Mouse (Mus musculus) ES-CJ7 (cell line): ENCODE data around the gene Frrs1.
"Not testable (repeated sequence)": the region's sequence is repeated elsewhere in the genome, so short reads cannot be mapped to it uniquely, and the experiment has no call there.

Experiments
- DNase-seq: peaks from one replicate; pipeline ENCODE4 v3.0.0; 2011; ENCODE audit warnings: low read depth, low spot score

The Frrs1 gene

DNA sequence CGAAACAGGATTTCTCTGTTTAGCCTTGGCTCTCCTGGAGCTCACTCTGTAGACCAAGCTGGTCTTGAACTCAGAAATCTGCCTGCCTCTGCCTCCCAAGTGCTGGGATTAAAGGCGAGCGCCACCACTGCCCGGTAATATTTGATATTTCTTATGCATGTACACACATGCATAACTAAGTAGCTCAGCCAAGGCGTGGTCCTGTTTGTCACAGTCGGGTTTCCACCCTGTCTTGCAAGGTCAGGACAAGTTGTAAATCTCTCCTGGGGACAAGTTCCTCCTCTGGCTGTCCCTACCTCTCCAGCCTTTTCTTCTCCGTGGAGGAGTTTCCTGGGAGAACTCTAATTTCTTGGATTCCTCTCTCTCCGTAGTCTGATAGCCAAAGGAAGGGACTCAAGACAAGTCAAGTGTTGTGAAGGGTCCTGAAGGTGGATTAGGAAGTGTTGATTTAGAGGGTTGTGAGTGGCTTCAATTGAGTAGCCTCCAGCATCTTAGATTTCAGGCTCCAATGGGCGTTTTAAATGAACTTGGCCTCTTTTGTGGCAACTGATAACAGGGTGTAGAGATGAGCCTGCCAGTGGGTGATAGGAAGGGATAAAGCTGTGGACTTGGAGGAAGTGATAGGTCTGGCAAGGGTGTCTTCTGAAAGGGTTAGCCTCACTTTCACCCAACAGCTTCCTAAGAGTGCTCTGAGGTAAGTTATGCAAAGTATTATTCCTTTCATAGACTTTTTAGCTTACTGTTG lies at the start of gene Frrs1:
Gene Frrs1, plus strand, starts transcription at position 524 of the 745 bp plus-strand sequence.
- DNase-seq, result peak; percentile 60

DNA sequence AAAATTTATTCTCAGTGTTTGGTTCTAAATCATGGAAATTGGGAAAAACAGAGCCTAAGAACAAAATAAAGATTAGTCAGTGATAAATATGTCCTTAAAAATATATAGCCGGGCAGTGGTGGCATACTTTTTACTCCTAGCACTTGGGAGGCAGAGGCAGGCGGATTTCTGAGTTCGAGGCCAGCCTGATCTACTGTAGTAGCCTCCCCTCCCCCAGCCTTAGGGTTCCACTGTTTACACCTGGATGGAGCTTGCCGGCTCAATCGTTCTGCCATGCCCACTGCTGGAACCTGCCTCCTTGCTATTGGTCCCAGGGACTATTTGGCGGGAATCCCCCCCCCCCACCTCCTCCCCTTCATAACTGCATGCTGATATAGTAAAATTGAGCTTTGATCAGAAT lies 48.9 kb upstream of the Frrs1 start:
- DNase-seq, result not testable (repeated sequence)

DNA sequence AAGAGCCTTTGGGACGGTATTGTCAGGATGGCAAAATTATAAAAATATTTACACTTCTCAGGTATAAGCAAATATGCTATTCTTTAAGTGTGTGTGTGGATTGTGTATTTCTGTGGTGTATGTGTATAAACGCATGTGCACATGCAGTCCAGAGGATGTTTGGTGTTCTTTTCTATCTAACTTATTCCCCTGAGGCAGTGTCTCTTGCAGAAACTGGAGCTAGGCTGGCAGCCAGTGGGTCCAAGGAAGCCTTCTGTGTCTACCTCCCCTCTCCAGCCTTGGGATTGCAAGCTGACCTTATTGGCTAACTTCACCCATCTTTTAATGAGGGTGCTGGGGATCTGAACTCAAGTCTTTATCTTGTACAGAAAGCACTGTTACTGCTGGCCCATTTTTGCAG lies 46.3 kb upstream of the Frrs1 start:
- no peak for DNase-seq

DNA sequence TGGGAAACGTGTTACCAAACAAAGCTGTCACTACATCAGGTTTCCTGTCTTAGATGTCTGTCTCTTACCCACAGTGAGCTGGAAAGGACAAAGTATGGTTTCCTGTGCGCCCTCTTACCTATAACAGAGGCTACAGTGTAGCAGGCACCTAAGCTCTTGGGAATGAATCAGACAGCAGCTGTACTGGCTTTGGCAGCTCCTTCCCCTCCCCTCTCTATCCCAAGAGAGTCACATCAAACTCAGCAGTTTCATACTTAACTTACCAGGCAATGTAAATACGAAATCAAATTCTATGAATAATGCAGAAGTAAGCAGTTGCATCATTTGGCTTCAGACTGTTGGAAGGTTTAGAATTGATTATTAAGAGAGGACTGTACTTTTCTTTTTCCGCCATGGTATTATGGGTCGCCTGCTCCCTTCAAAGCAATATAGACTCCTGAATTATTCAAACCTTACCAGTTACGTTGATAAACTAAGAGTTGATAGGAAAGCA lies 43.9 kb upstream of the Frrs1 start:
- no peak for DNase-seq

DNA sequence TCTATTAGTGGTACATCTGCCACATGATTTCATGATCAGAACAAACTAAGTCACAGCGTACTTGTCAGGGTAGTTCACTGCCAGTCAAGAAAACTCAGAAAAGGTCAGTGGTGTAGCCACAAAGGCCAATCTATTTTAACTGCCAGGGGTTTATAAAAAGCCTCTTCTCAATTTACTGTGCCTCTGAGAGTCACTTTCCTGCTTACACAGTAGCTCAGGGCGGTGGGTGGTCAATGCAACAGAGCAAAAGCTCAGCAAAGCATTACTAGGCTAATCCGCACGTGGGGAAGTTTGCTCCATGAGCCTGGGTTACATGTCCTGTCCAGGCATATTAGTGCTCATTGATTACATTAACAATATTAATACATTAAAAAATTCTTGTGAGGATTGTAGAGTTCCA lies 43.3 kb upstream of the Frrs1 start:
- no peak for DNase-seq

DNA sequence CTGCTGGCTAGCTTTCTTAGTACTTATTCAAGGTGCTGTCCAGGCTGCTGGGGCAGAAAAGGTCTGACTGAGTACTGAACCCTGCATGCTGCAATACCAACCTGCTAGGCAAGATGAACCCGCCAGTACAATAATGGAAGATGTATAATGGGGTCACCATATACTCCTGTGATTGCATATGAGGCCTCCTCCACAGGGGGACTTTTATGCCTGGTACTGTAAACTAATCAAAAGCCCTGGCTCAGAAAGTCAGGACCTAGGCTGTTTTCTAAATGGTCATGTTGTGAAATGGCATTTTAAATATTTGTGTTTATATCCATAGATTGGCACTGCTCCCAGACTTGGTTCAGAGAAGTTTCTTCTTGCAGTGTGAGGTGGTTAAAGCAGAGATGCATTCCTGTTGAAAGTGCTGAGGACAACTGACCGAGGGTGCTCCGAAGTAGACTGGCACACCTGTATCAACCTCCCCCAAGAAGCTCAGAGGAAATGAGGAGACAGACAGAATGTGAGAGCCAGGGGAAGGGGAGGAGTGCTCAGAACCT lies 42.5 kb upstream of the Frrs1 start:
- no peak for DNase-seq

DNA sequence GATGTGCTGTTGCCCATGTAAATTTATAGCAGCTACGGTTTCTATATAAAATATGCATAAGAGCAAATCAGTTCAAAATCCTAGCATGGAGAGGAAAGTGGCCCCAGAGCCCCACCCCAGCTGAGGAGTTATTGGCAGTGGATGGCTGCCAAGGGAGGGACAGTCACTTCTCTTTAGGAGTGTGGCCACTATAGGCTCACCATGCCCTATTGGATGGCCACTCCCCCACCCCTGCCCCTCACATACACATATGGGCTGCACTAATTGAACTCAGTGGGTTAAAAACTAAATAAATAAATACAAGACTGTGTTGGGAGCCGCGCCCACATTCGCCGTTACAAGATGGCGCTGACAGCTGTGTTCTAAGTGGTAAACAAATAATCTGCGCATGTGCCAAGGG lies 42.0 kb upstream of the Frrs1 start:
- DNase-seq, result no peak

DNA sequence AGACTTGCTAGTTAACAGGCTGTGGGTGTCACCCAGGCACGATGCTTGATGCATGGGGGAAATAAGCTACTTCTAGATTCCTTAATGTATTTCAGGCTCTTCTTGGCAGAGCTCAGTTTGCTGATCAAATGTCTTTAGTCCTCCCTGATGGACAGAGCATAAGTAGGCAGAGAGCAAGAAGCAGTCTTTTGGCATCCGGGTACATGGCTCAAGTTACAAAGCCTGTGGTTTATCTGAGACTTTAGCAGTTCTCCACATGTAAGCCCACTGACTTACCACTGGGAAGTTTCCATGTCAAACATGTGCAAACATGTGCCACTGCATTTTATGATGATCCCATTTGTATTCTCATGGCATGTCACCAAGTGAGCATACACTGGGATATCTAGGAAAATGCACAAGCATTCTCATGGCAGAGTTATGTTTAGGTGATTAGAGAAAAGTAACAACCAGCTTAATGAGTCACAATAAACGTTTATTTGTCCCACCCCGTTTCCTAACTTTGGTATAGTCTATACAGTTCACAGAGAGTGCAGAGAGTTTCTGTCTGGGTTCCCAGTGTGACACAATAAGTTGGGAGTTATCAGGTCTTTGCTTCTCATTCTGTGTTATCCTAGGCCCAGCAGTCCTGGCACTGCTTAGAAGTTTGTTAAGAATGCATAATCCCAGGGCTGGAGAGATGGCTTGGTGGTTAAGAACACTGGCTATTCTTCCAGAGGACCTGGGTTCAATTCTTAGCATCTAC lies 32.6 kb upstream of the Frrs1 start:
- no peak for DNase-seq

DNA sequence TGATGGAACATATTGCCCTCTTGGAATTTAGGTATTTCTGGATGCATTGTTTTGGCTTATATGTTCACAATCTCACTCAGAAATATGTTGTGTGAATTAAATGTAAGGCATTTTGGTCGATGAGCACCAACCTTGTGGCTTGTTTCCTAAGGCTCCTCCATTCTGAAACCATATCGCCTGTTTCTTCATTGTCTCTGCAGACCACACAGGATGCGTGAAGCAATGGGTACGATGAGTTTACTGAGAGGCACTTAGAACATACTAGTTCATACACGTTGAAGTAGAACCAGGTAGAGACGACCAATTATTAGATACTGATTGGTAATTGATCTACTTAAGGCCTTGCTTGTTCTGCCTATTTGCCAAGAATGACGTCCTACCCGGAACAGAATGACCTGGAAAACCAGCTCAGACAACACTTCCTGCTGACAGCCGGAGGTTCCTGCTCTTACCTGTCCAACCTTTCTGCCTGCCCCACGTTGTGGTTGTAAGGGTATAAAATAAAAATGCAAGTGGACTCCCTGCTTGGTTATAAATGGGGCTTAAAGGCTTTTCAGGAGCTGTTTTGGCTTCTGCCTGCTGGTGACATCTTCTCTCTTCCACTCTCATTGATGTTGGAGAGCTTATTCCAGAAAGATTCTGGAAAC lies 29.9 kb upstream of the Frrs1 start:
- DNase-seq, result no peak

DNA sequence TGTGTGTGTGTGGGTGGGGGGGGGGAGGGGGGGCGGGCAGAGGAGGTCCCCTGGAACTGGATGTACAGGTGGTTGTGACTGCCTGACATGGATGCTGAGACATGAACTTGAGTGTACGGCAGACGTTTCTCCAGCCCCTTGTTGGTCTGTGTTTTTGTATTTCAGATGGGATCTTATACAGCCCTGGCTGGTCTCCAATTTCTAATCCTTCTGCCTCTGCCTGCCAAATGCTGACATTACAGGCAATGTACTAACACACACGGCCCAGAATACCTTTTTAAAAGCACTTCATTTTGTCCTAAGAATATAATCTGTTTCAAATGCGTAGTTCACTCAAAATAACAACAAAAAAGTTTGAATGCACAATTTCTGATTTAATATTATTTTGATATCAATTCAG lies 27.9 kb upstream of the Frrs1 start:
- DNase-seq, result no peak

DNA sequence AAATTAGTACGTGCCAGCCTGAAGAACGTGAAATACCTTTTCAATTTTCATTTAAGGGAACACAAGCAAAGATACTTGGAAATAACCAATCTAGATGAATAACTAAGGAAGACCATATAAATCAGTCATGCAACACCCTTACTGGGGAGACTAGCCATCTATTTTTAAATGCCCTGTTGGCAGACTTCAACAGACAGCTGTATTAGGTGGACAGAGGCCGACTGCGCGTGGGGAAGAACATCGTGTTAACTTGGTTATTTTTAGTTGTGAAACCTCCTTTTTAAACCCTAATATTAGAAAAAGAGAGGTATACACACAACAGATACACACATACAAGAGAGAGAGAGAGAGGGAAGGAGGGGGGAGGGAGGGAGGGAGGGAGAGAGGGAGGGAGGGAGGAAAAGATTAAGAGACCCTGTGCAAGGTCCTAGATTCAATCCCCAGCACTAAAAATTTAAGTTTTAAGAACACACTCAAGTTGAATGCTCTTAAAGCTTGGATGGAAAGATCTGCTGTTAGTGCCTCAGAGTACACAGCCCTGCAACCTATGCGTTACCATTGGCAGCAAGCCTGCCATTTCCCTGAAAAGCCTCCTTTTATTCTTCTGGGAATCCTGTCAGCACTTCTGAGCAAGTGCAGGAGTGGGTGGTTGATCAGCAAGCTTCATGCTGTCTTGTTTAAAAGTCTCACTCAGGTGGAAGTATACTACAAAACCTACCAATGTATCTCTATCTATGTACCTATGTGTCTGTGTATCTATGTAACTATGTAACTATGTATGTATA lies 26.5 kb upstream of the Frrs1 start:
- DNase-seq, result no peak

DNA sequence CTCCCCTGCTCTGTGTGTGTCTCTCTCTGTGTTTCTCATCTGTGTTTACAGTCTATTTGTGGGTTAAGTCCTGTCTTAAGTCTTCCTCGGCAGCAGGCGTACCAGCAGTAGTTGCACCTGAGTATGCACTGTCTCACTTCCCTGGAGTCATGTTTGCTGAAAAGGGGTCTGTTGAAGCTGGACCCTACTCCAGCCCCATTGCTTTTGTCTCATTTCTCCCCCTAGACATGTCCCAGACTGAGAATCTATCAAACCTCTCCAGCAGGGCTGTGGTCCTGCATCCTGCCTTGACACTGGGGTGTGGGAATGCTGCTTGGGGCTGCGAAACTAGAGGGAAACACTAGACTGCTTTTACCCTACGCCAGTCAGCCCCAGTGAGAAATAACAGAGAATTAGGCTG lies 25.8 kb upstream of the Frrs1 start:
- no peak for DNase-seq

DNA sequence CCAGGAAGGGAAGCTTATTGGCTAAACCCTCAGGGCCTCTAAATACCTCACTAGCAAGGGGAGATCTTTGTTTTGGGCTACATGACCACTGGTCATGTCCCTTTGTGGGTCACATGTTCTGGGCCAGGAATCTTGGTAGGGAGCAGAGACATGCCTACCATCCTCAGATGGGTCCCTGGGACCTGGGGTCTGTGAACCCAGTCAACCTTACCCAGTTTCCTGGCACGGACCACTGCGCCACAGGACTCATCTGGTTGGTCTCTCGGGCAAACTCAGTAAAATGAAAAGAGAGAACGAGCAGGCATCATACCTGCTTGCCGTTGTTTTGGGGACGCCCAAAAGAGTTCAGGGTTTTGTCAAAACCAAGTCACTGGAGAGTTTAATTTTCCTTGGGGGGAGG lies 25.0 kb upstream of the Frrs1 start:
- no peak for DNase-seq

DNA sequence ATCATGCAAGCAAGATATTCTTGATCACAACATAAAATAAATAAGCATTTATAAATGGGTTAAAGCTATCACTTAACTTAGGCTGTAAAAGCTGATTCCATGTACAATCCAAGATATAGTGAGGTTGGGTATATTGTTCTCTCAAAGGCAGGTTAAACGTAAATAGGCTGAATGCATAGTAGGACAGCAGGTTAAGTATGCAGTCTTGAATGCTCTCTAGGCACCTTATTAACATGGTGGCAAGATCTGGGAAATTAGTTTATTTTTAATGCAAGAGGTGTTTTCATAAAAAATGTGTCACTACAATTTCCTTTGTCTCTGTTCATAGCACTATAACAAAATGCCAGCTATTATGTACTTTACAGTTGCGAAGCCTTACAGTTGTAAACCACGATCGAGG lies 23.9 kb upstream of the Frrs1 start:
- no peak for DNase-seq

DNA sequence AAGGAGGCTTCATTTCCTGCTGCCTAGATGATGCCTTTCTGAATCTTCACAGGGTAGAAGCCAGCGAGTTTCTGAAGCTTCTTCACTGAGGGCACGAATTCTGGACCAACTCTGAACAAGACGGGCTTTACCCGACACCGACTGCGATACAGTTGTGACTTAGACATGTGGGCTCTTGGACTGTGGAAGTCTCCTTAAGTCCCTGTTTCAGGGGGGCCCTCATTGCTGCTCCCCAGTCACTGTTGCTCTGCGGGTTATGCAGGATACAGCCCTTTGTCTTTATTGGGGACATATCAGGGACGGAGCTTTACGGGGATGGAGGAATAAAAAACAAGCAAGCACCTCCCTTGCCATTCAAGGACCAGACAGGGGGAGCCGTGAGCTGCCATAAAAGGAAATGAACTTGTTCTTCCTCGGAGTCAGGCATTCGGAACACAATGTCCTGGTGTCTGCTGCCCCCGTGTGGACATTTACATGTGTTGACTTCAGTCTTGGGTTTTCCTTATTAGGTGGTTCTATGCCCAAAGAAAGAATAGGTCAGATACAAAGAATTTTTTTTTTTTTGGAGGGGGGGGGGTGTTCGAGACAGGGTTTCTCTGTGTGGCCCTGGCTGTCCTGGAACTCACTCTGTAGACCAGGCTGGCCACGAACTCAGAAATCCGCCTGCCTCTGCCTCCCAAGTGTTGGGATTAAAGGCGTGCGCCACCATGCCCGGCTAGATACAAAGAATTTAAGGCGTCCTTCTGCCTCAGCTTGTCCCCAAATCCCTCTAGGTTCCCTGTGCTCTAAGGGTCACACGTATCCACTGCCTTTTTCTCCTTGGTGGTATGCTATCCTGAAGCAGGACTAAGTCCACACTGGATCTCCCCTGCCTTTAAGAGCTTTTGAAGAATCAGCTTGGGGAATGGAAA lies 23.2 kb upstream of the Frrs1 start:
- peak; percentile 97 for DNase-seq

DNA sequence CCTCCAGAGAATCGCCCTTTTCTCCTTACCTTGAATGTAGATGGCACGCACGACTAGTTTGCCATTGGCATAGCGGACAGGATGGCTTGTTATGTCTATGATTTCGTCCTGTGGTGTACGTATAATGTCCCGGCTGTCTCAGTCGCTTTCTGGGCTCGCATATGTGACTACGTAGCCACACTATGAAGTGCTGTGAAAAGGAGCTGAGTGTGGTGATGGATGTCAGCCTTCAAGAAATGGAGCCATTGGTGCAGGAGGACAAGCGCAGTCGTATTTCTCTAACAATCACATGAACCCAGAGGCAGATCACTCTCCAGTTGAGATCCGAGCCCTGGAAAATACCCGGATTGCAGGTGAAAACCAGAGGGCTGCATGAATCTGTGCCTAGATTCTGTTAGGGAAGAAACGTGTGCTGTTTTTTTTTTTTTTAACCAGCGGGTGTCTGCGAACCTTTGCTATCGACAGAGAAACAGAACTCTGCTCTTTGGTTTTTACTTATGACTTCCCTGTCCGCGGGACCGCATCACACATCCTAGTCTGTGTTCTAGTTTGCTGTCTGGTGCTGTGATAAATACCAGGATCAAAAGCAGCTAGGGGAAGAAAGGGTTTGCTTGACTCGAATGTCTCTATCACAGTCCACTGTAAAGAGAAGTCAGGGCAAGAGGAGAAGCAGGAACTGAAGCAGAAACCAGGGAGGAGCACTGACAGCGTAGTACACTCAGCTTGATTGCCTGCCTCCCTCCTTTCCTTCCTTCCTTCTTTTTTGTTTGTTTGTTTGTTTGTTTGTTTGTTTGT lies 22.4 kb upstream of the Frrs1 start:
- no peak for DNase-seq

DNA sequence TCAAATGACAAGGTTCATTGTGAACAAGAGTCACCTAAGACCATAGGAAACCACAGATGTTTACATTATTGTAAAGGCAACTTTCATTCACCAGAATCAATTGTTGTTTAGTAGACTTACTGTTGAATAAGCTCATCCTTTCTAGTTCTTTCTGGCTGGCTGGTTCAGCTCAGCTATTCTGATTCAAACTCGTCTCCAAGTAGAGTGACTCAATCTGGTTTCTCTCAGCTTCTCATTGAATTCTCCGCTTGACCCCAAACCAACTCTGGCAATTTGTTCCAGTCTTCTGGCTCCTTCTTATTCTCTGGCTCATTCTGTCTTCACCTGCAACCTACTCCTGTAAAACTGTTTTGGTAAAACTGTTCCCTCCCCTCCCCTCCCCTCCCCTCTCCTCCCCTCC lies 18.0 kb upstream of the Frrs1 start:
- DNase-seq, result peak; percentile 53

DNA sequence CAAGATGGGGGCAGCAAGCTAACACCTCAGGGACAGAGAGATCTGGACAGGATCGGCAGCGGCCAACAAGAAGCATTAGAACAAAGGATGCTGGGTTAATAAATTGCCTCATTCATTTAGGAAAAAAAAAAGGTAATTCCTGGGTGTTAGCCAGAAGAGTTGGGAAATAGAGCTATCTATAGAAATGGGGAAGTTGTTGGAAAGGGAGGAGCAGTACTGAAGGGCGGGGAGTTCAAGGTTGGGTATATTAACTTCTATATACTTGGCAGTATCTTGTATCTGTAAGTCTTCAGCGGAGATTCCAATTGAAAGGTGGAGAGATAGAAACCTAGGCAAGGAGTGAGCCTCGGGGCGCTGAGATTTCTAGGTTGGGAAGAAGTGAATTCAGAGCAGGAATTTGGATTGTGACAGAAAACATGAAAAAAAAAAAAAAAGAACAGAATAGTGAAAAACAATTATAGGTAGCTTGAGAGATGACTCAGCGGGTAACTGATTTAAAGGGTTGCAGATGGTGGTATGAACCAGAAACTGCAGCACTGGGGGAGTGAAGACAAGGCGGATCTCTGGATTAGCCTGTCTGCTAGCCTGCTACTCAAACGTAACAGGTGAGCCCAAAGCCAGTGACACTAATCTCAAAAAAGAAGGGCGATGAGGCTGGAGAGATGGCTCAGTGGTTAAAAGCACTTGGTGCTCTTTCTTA lies 14.2 kb upstream of the Frrs1 start:
- no peak for DNase-seq

DNA sequence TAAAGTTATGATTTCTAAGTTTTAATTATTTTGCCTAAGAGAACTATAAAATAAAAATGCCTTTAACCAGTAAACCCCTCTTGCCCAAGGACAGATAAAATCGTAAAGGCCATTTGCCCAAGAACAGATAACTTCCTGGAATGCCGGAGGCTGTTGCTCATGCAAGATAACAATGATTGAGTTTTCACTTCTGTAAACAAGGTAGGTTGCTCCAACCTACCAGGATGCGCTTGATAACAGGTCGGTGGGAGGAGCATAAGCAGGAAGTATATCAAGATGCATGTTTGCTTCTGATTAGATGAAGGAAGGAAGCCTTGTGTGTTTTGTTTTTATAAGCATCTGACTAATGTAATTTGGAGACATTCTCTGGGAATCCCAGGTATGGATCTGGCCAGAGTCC lies 13.2 kb upstream of the Frrs1 start:
- no peak for DNase-seq
